Mouse (Mus musculus): Measurements from ENCODE around the gene Nop16.

- TF ChIP-seq POLR2A (IDR thresholded peaks at IDR 0.05; ENCODE audit: insufficient read length, low read depth) (no peak), MYOD1 (IDR thresholded peaks at IDR 0.05; ENCODE audit: control insufficient read depth in 1 of 3, insufficient read length in 2 of 3, low read depth in 2 of 3) (no peak), USF1 (IDR thresholded peaks at IDR 0.05; ENCODE audit: low read depth) (no peak), POLR2AphosphoS2 (IDR thresholded peaks at IDR 0.05; ENCODE audit: insufficient read length, low read depth) (no peak), MAX (IDR thresholded peaks at IDR 0.05; ENCODE audit: low read depth) (no peak), TCF12 (IDR thresholded peaks at IDR 0.05; ENCODE audit: insufficient read depth, poor library complexity, severe bottlenecking) (no peak), E2F4 (IDR thresholded peaks at IDR 0.05; ENCODE audit: insufficient read depth) (no peak), CEBPB (IDR thresholded peaks at IDR 0.05; ENCODE audit: insufficient read depth, poor library complexity, severe bottlenecking) (no peak), MYOG (IDR thresholded peaks at IDR 0.05; ENCODE audit: control insufficient read depth in 1 of 3, insufficient read depth in 1 of 3, insufficient read length in 2 of 3, low read depth in 2 of 3) (no peak), TCF3 (IDR thresholded peaks at IDR 0.05; ENCODE audit: insufficient read length, low read depth) (no peak)
Measured at GRCm38 (mm10) chr13:54557652-54558051, 32.2 kb downstream of the Nop16 start.

Measured in myocyte (in vitro differentiated cells).